Mouse (Mus musculus): ENCODE results near the gene Vamp2. TPM values are rescaled to one million over a fixed set of nuclear protein-coding genes. Genes with fewer than 3 reads are reported as not detected.
"Not testable (repeated sequence)": the region's sequence is repeated elsewhere in the genome, so short reads cannot be mapped to it uniquely, and the experiment has no call there.

The Vamp2 gene
- polyA plus RNA-seq, 1 experiment from 2014 or later = 282 TPM

DNA sequence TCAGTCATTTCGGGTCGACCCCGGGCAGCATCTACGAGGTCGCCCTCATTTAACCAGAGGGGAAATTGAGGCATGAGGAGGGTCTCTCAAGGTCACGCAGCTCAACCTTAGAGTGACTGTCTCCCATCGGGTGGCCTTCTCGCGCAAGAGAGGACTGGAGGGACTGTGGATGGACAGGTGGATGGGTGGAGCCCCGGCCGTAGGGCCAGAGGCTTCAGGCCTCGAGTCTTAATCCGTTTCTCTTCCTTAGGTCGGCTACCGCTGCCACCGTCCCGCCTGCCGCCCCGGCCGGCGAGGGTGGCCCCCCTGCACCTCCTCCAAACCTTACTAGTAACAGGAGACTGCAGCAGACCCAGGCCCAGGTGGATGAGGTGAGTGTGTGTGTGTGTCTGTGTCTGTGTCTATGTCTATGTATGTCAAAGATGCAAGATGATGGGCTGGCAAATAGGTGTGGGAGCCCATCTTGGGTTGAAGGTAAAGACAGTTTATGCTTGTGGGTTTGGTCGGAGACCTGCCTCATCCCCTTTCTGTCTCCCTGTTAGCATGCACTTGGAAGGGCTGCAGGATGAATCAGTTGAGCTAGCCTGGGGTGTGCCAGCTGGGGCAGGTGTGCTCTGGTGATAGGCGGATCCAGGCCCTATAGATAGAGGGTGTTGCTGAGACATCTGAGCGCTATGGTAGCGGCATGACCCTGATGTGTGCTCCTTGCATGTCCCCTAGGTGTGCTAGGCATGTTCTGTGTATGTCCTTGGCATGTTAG lies 746 bp downstream of the Vamp2 start:
- H3K9me3 ChIP-seq = no peaks in the 10 kb centered on the region
- H3K36me3 ChIP-seq = peaks cover 31% of the 10 kb centered on the region
- H3K27ac ChIP-seq (replicated peaks) = peak overlapping the region; percentile 97
- peak overlapping the region; percentile 98 for H3K4me2 ChIP-seq
- H3K27me3 ChIP-seq = no peaks in the 10 kb centered on the region
- peak overlapping the region; percentile 98 for H3K4me3 ChIP-seq
- peak; percentile 25; the same call in 1 of the 2 replicates for ATAC-seq (ENCODE audit: low read depth)
- H3K4me1 ChIP-seq (replicated peaks) = peaks cover 47% of the 10 kb centered on the region
- peak overlapping the region; percentile 100 for H3K9ac ChIP-seq
- WGBS = 12% methylated on average over 25 of the region's 25 CpGs

GRCm38 (mm10) chr11:69089616-69090290 lies 1.5 kb downstream of the Vamp2 start:
- whole genome bisulfite sequencing = 89% methylated on average over 12 of the region's 12 CpGs
- Histone ChIP-seq H3K4me1 (replicated peaks) (peaks cover 52% of the 10 kb centered on the region), H3K27ac (replicated peaks) (peak overlapping the region; percentile 97; the same call in 1 of the 2 replicates), H3K36me3 (peaks cover 31% of the 10 kb centered on the region), H3K9ac (peak overlapping the region; percentile 100), H3K27me3 (no peaks in the 10 kb centered on the region), H3K4me3 (peak overlapping the region; percentile 98), H3K4me2 (peak overlapping the region; percentile 98), H3K9me3 (no peaks in the 10 kb centered on the region)
- no peak for ATAC-seq (ENCODE audit: low read depth)

- H3K27me3 ChIP-seq = no peaks in the 10 kb centered on the region
- peaks cover 31% of the 10 kb centered on the region for H3K36me3 ChIP-seq
- peak overlapping the region; percentile 100 for H3K9ac ChIP-seq
- no peak for ATAC-seq (ENCODE audit: low read depth)
- H3K4me3 ChIP-seq = peak overlapping the region; percentile 98; the same call in 1 of the 2 replicates
- H3K4me2 ChIP-seq = peak overlapping the region; percentile 98
- 0 out of 2 replicates have a peak overlapping the region, but pooled peaks have one; percentile 18 for H3K27ac ChIP-seq (replicated peaks)
- H3K4me1 ChIP-seq (replicated peaks) = peaks cover 56% of the 10 kb centered on the region
- no peaks in the 10 kb centered on the region for H3K9me3 ChIP-seq
- WGBS = 57% methylated on average over 6 of the region's 6 CpGs
Observed at GRCm38 (mm10) chr11:69090367-69090766, 2.1 kb downstream of the Vamp2 start.

DNA sequence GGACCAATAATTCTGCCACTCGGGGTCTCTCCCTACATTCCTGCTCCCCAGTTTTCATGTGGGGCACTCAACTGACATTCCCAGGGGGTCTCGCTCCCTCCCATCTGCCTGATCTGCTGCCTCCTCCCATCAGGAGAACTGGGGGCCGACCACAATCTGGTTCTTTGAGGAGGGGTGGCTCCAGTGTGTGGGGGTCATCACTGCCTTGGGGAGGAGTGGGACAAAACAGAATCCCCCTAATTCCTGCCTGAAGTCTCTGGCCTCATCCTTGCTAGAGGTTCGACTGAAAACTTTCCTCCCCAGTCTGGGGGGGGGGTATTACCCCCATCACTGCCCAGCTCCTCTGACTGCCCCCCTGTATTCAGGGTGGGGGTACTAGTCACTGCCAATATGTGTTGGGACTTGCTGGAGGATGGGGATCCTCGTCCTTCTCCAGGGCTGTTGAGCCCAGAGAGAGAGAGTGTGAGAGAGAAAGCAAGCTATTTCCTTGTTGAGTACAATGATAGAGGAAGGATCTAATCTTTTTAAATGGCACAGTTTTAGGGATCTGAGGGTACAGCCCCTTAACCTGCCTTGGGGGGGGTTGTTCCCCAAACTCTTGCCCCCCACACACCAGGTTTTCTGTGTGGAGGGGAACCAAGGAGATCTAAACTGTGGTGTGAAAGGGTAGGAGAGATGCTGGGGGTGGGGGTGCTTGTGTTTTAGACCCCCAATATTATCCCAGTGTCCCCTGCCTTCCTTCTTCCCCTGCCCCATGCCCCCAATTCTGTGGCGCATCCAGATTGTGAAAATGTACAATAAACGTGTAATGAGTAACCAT lies 3.5 kb downstream of the Vamp2 start:
- H3K27ac ChIP-seq (replicated peaks) = no peak overlapping the region
- H3K36me3 ChIP-seq = peaks cover 31% of the 10 kb centered on the region
- peaks cover 70% of the 10 kb centered on the region for H3K4me1 ChIP-seq (replicated peaks)
- H3K27me3 ChIP-seq = no peaks in the 10 kb centered on the region; the same call in 1 of the 2 replicates
- ATAC-seq (ENCODE audit: low read depth) = no peak
- H3K9ac ChIP-seq = peak overlapping the region; percentile 41; the same call in 1 of the 2 replicates
- H3K4me3 ChIP-seq = no peak overlapping the region
- no peaks in the 10 kb centered on the region for H3K9me3 ChIP-seq
- no peak overlapping the region for H3K4me2 ChIP-seq
- WGBS = 66% methylated on average over 7 of the region's 7 CpGs

DNA sequence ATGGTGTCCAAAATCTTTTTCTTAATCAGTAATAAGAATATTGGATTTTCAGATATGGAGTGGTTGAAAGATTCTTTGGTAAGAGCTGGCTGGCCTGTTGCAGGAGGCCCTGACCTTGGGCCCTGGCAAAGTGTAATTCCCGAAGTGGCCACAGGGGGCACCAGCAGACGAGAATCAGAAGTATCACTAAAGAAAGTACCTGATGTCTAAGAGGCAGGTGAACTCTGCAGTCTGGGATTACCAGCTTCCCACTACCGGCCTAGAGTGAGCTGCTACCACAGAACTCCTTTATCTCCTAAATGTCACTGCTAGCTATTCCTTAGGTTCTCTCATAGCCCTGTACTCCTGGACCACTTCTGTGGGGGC lies 4.1 kb downstream of the Vamp2 start:
- H3K27me3 ChIP-seq = no peaks in the 10 kb centered on the region; the same call in 1 of the 2 replicates
- H3K4me1 ChIP-seq (replicated peaks) = peaks cover 71% of the 10 kb centered on the region
- ATAC-seq (ENCODE audit: low read depth) = no peak

DNA sequence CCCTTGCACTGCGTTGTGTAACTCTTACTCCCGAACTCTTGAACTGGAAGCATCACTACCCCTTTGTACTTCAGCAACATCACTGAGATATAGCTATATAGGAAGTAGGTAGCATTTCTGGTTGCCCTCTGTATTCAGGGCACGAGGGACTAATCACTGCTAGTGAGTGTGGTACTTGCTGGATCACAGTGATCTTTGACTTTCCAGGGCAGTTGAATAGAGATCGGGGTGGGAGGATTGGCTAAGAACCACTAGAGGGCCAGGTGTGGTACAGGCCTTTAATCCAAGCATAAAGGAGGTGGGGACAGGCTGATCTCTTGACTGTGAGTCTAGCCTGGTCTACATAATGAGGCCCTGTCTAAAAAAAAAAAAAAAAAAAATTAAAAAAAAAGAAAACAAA lies 4.6 kb downstream of the Vamp2 start:
- Histone ChIP-seq H3K9me3 (no peaks in the 10 kb centered on the region), H3K36me3 (peaks cover 31% of the 10 kb centered on the region), H3K27me3 (no peaks in the 10 kb centered on the region; the same call in 1 of the 2 replicates), H3K27ac (replicated peaks) (no peak overlapping the region), H3K4me2 (no peak overlapping the region), H3K4me1 (replicated peaks) (peaks cover 71% of the 10 kb centered on the region), H3K9ac (no peak overlapping the region), H3K4me3 (no peak overlapping the region)
- 90% methylated on average over 4 of the region's 4 CpGs for WGBS
- no peak for ATAC-seq (ENCODE audit: low read depth)

More for the DNA sequence above, 4.1 kb downstream of the Vamp2 start:
- Histone ChIP-seq H3K9me3 (no peaks in the 10 kb centered on the region), H3K4me3 (no peak overlapping the region), H3K9ac (no peak overlapping the region), H3K4me2 (no peak overlapping the region), H3K36me3 (peaks cover 31% of the 10 kb centered on the region), H3K27ac (replicated peaks) (no peak overlapping the region)
- 6% methylated on average over 3 of the region's 3 CpGs for whole genome bisulfite sequencing

GRCm38 (mm10) chr11:69093856-69094255 lies 5.6 kb downstream of the Vamp2 start:
- WGBS = 89% methylated on average over 7 of the region's 7 CpGs
- H3K27me3 ChIP-seq; ATAC-seq (ENCODE audit: low read depth); H3K4me3 ChIP-seq; H3K27ac ChIP-seq (replicated peaks); H3K4me2 ChIP-seq; H3K9ac ChIP-seq; H3K9me3 ChIP-seq: not testable (repeated sequence)
- peaks cover 79% of the 10 kb centered on the region for H3K4me1 ChIP-seq (replicated peaks)
- H3K36me3 ChIP-seq = peaks cover 31% of the 10 kb centered on the region

- peaks cover 79% of the 10 kb centered on the region for H3K4me1 ChIP-seq (replicated peaks)
- H3K36me3 ChIP-seq = peaks cover 28% of the 10 kb centered on the region
- H3K27ac ChIP-seq (replicated peaks) = peak within 1 kb of the TSS; percentile 88
- peak within 1 kb of the TSS; percentile 64 for H3K9ac ChIP-seq
- H3K27me3 ChIP-seq = no peaks in the 10 kb centered on the region; the same call in 1 of the 2 replicates
- H3K4me2 ChIP-seq = peak within 1 kb of the TSS; percentile 93
- ATAC-seq (ENCODE audit: low read depth) = peak; percentile 93
- under 1% methylated on average over 37 of the region's 37 CpGs for WGBS
- peak within 1 kb of the TSS; percentile 63 for H3K4me3 ChIP-seq
- H3K9me3 ChIP-seq = no peaks in the 10 kb centered on the region
Observed at GRCm38 (mm10) chr11:69094697-69095429, 6.6 kb downstream of the Vamp2 start, which contains the start of gene Per1. Per1 (plus strand) TSS chr11:69095217.

DNA sequence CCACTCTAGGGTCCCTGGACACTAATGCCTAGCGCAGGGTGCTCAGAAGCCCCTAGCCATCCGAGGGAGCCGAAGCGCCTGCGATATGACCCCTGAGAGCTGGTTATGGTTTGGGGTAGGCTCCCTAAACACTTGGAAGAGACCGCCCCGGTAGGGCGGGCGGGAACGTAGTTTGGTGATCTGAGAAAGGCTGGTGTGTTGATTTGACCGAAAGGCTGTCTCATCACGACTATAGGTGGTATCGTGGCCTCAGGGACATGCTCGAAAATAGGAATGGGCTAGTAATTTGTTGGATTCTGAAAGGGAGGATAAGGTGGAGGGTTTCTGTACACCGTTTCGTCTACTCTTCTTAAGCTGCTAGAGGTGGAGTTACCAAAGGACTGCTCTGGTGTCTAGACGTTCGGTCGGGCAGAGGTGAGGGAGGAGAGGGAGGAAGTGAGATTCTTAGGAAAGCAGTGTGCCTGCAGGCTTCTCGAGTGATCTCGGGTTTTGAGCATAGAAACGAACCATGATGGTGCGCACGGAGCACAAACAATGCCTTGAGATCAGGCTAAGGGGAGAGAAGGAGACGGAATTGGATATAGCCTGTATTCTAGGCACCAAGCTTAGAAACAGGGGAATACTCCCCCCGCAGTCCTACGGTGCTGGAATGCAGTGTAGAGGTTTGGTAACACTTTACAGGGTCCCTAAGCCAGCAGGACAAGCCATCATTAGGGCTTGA lies 7.4 kb downstream of the Vamp2 start:
- Histone ChIP-seq H3K4me3 (peak overlapping the region; percentile 63), H3K27me3 (no peaks in the 10 kb centered on the region; the same call in 1 of the 2 replicates), H3K4me2 (peak overlapping the region; percentile 93), H3K9me3 (no peaks in the 10 kb centered on the region), H3K36me3 (peaks cover 20% of the 10 kb centered on the region), H3K4me1 (replicated peaks) (peaks cover 79% of the 10 kb centered on the region), H3K27ac (replicated peaks) (peak overlapping the region; percentile 77), H3K9ac (peak overlapping the region; percentile 64)
- no peak for ATAC-seq (ENCODE audit: low read depth)
- 3% methylated on average over 27 of the region's 27 CpGs for WGBS

- ATAC-seq (ENCODE audit: low read depth) = no peak
- Histone ChIP-seq H3K4me3 (peak overlapping the region; percentile 63), H3K27me3 (no peaks in the 10 kb centered on the region; the same call in 1 of the 2 replicates), H3K27ac (replicated peaks) (peak overlapping the region; percentile 89), H3K9ac (peak overlapping the region; percentile 84), H3K36me3 (peaks cover 21% of the 10 kb centered on the region), H3K4me2 (peak overlapping the region; percentile 93), H3K9me3 (no peaks in the 10 kb centered on the region), H3K4me1 (replicated peaks) (peaks cover 77% of the 10 kb centered on the region)
- WGBS = 14% methylated on average over 9 of the region's 9 CpGs
Observed at GRCm38 (mm10) chr11:69096360-69096986, 8.2 kb downstream of the Vamp2 start.

All from neural tube, embryonic 13.5 days (tissue).